Mouse (Mus musculus): ENCODE measurements around the gene Thra.

DNA sequence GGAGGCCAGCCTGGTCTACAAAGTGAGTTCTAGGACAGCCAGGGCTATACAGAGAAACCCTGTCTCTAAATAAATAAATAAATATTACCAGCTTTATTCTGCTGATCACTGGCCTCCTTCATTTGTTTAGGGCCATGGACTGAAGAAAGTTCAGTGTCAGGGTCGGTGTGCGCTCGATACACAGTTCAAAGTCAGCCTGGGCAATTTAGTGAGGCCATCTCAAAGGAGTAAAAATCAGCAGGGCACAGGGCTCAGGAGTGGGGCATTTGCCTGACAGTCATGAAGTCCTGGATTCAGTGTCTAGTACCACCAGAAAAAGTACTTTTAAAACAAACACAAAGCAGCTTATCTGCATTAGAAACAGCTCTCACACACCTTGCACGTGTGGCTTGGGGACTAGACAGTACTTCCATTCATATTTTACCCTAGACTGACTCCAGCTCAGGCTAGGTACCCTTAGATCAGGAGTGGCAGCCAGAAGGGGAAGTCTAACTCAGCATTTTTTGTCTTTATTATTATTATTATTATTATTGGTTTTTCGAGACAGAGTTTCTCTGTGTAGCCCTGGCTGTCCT, 50.3 kb downstream of the Thra start:
- TF ChIP-seq CTCF (IDR thresholded peaks at IDR 0.05; ENCODE audit: low read depth, low read length) = no peak
- TF ChIP-seq POLR2A (IDR thresholded peaks at IDR 0.05; ENCODE audit: extremely low read depth, insufficient read depth, low read length) = no peak
